Mouse (Mus musculus) stomach, embryonic 16.5 days (tissue): ENCODE results near the gene Ptpn1. TPM values are rescaled to one million over a fixed set of nuclear protein-coding genes. Genes with fewer than 3 reads are reported as not detected.

Experiments used
- ATAC-seq: fragments of 200-750 bp; cut with Nextera tagmentation; 2 replicates; pipeline ENCODE4 v1.8.0; 2017; ENCODE audit warnings: moderate number of reproducible peaks, moderate TSS enrichment; ENCODE audit not compliant: insufficient read depth, low FRiP score
- H3K27ac ChIP-seq: fragments of 300-500 bp; sonication (generic); 2 replicates; pipeline ENCODE4 v1.5.1; 2014; ENCODE audit warnings: low read length
- H3K27me3 ChIP-seq: fragments of 300-500 bp; sonication (generic); 2 replicates; pipeline ENCODE4 v1.6.1; 2014; ENCODE audit warnings: low read length, control low read depth, mixed read lengths; ENCODE audit not compliant: control insufficient read depth, insufficient read depth
- H3K36me3 ChIP-seq: fragments of 300-500 bp; sonication (generic); 2 replicates; pipeline ENCODE4 v1.6.1; 2014; ENCODE audit warnings: low read length; ENCODE audit not compliant: control insufficient read depth, insufficient read depth
- H3K4me1 ChIP-seq: fragments of 300-500 bp; sonication (generic); 2 replicates; pipeline ENCODE4 v1.6.1; 2014; ENCODE audit warnings: low read length, control low read depth, mixed read lengths; ENCODE audit not compliant: control insufficient read depth, insufficient read depth
- H3K4me2 ChIP-seq: fragments of 300-500 bp; sonication (generic); 2 replicates; pipeline ENCODE4 v1.6.1; 2014; ENCODE audit warnings: low read depth, low read length, mixed read lengths
- H3K4me3 ChIP-seq: fragments of 300-500 bp; sonication (generic); replicated peaks from 2 replicates; pipeline ENCODE4 v1.5.1; 2014; ENCODE audit warnings: mild to moderate bottlenecking, low read length
- H3K9ac ChIP-seq: fragments of 300-500 bp; sonication (generic); 2 replicates; pipeline ENCODE4 v1.6.1; 2014; ENCODE audit warnings: low read length
- H3K9me3 ChIP-seq: fragments of 300-500 bp; sonication (generic); replicated peaks from 2 replicates; pipeline ENCODE4 v1.6.1; 2016; ENCODE audit warnings: low read length, control low read depth; ENCODE audit not compliant: control insufficient read depth
- WGBS: fragments of 180-500 bp; shearing (Covaris S2); extraction: QIAGEN DNeasy Blood & Tissue Kit; methylation state at CpG from one replicate; pipeline ENCODE4 v1.1.7; 2014; 5-methylcytosine and 5-hydroxymethylcytosine counted together
- polyA plus RNA-seq: library from polyadenylated mRNA; unstranded; fragments of >200 nt; fragmentation: Nextera tagmentation; extraction: Ambion mirVana; gene quantifications from 2 replicates; pipeline ENCODE4 v1.2.1, GENCODE M21; 2015

The Ptpn1 gene
- polyA plus RNA-seq, 1 experiment from 2014 or later, result 51.3 TPM

DNA sequence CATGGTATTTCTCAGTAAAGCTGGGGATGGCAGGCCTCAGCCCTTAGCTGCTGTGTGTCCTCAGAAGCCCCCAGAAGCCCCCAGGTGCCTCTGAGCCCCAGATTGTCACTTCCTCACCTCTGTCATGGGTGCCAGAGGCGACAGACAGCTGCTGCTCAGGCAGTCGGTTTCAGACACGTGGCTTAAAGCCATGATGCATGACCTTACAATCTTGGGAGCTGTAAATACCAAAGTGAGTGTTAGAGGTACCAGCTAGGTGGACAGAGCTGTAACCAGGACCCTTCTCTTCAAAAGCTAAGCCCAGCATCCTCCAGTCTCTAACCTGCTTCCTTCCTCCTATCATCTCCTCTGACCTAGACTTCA, 21.7 kb upstream of the Ptpn1 start:
- Histone ChIP-seq H3K4me3 (no peak overlapping the region), H3K27ac (no peak overlapping the region), H3K9me3 (0 out of 2 replicates have a peak, but pooled peaks cover 5% of the 10 kb centered on the region), H3K9ac (no peak overlapping the region), H3K4me1 (no peaks in the 10 kb centered on the region), H3K4me2 (no peak overlapping the region), H3K36me3 (no peaks in the 10 kb centered on the region), H3K27me3 (no peaks in the 10 kb centered on the region)
- WGBS, result 42% methylated on average over 3 of the region's 3 CpGs
- ATAC-seq, result no peak

- WGBS, result 84% methylated on average over 5 of the region's 5 CpGs
- Histone ChIP-seq H3K9ac (no peak overlapping the region), H3K4me3 (no peak overlapping the region), H3K27me3 (no peaks in the 10 kb centered on the region), H3K9me3 (0 out of 2 replicates have a peak, but pooled peaks cover 5% of the 10 kb centered on the region), H3K4me1 (no peaks in the 10 kb centered on the region), H3K27ac (no peak overlapping the region), H3K36me3 (no peaks in the 10 kb centered on the region), H3K4me2 (no peak overlapping the region)
- ATAC-seq, result no peak
These were observed 20.3 kb upstream of the Ptpn1 start for GRCm38 (mm10) chr2:167911511-167911910.

GRCm38 (mm10) chr2:167919081-167919480, 12.8 kb upstream of the Ptpn1 start:
- ATAC-seq, result no peak
- H3K36me3 ChIP-seq, result no peaks in the 10 kb centered on the region
- no peak overlapping the region for H3K27ac ChIP-seq
- WGBS, result 74% methylated on average over 1 of the region's 1 CpGs
- no peaks in the 10 kb centered on the region for H3K4me1 ChIP-seq
- no peaks in the 10 kb centered on the region for H3K9me3 ChIP-seq
- H3K4me2 ChIP-seq, result no peak overlapping the region
- no peak overlapping the region for H3K9ac ChIP-seq
- H3K4me3 ChIP-seq, result no peak overlapping the region
- H3K27me3 ChIP-seq, result no peaks in the 10 kb centered on the region

- H3K4me1 ChIP-seq, result no peaks in the 10 kb centered on the region
- no peak overlapping the region for H3K4me3 ChIP-seq
- ATAC-seq, result 0 out of 2 replicates have a peak, but pooled peaks have one; percentile 15
- 57% methylated on average over 11 of the region's 11 CpGs for WGBS
- H3K9me3 ChIP-seq, result no peaks in the 10 kb centered on the region
- H3K27ac ChIP-seq, result peak overlapping the region; percentile 38; the same call in 1 of the 2 replicates
- no peak overlapping the region for H3K4me2 ChIP-seq
- no peak overlapping the region for H3K9ac ChIP-seq
- no peaks in the 10 kb centered on the region for H3K36me3 ChIP-seq
- no peaks in the 10 kb centered on the region for H3K27me3 ChIP-seq
These were observed 11.8 kb upstream of the Ptpn1 start for GRCm38 (mm10) chr2:167920041-167920440.

DNA sequence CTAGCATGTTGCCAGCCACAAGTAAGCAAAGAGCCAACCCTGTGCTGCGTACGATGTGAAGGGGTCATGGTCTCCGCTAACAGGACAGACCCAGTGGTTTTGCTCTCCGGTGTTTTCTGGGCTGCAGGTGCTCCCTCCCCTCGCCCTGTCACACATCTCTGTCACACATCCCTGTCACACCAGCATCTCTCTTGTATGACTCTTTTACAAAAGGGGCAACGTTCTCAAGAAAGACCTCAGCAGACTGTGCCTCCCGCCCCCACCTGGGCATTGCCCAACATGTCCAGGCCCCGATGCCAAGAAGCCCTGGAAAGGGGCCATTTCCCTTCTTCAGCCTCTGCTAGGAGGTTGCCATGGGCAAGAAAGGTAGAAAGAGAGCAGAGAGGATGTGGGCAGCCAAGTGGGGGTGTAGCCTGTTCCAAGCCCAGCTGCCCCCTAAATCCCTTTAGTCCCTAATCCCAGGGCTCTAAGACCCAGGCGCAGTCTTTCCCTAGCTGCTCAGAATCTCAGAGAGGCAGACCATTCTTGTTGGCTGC, 10.8 kb upstream of the Ptpn1 start:
- 85% methylated on average over 9 of the region's 9 CpGs for WGBS
- Histone ChIP-seq H3K27me3 (no peaks in the 10 kb centered on the region), H3K9ac (no peak overlapping the region), H3K4me1 (no peaks in the 10 kb centered on the region), H3K27ac (0 out of 2 replicates have a peak overlapping the region, but pooled peaks have one; percentile 38), H3K4me2 (no peak overlapping the region), H3K9me3 (no peaks in the 10 kb centered on the region), H3K36me3 (no peaks in the 10 kb centered on the region), H3K4me3 (no peak overlapping the region)
- ATAC-seq, result no peak

- no peak overlapping the region for H3K4me3 ChIP-seq
- H3K27ac ChIP-seq, result no peak overlapping the region
- no peaks in the 10 kb centered on the region for H3K27me3 ChIP-seq
- ATAC-seq, result no peak
- WGBS, result 80% methylated on average over 8 of the region's 8 CpGs
- H3K9ac ChIP-seq, result no peak overlapping the region
- H3K4me2 ChIP-seq, result no peak overlapping the region
- H3K9me3 ChIP-seq, result no peaks in the 10 kb centered on the region
- H3K36me3 ChIP-seq, result no peaks in the 10 kb centered on the region
- no peaks in the 10 kb centered on the region for H3K4me1 ChIP-seq
These were observed 10.0 kb upstream of the Ptpn1 start for GRCm38 (mm10) chr2:167921823-167922222.

- 85% methylated on average over 5 of the region's 5 CpGs for WGBS
- Histone ChIP-seq H3K4me3 (no peak overlapping the region), H3K36me3 (no peaks in the 10 kb centered on the region), H3K4me1 (no peaks in the 10 kb centered on the region), H3K4me2 (0 out of 2 replicates have a peak overlapping the region, but pooled peaks have one; percentile 65), H3K27me3 (no peaks in the 10 kb centered on the region), H3K27ac (no peak overlapping the region), H3K9ac (no peak overlapping the region), H3K9me3 (no peaks in the 10 kb centered on the region)
- no peak for ATAC-seq
These were observed 7.8 kb upstream of the Ptpn1 start for GRCm38 (mm10) chr2:167924011-167924410.

- Histone ChIP-seq H3K9me3 (no peaks in the 10 kb centered on the region), H3K27me3 (no peaks in the 10 kb centered on the region), H3K27ac (peak overlapping the region; percentile 85), H3K36me3 (no peaks in the 10 kb centered on the region), H3K4me3 (peak overlapping the region; percentile 43), H3K4me1 (no peaks in the 10 kb centered on the region), H3K9ac (peak overlapping the region; percentile 65), H3K4me2 (peak overlapping the region; percentile 65)
- 2% methylated on average over 29 of the region's 29 CpGs for WGBS
- peak; percentile 79 for ATAC-seq
These were observed 6.9 kb upstream of the Ptpn1 start for GRCm38 (mm10) chr2:167924803-167925604.
